Mouse (Mus musculus): ENCODE measurements at regions not wholly inside any gene's neighbourhood (a gene's known extent, or its start where the extent isn't known, plus 50 kb on each side); places are given as distances from the start of the nearest gene placed in this dataset.

- Histone ChIP-seq H3K4me3 (replicated peaks; ENCODE audit: low read depth, low read length) (no peak overlapping the region), H3K27me3 (ENCODE audit: control insufficient read depth, insufficient read depth, low read length) (no peaks in the 10 kb centered on the region), H3K9ac (replicated peaks; ENCODE audit: low read length) (no peak overlapping the region), H3K4me1 (ENCODE audit: control insufficient read depth, insufficient read depth, low read length) (no peaks in the 10 kb centered on the region), H3K27ac (replicated peaks; ENCODE audit: low read depth, low read length) (no peak overlapping the region), H3K36me3 (ENCODE audit: control insufficient read depth, insufficient read depth, low read length) (no peaks in the 10 kb centered on the region), H3K9me3 (ENCODE audit: control insufficient read depth, low read length) (no peaks in the 10 kb centered on the region), H3K4me2 (ENCODE audit: low read length) (no peak overlapping the region)
- ATAC-seq (ENCODE audit: low FRiP score, low TSS enrichment) (no peak), DNase-seq (no peak)
- 69% methylated on average over 2 of the region's 2 CpGs for WGBS
Measured at GRCm38 (mm10) chr12:98367583-98367982, 99.1 kb downstream of the Gpr65 start.

GRCm38 (mm10) chr12:98370771-98371170, 102.3 kb downstream of the Gpr65 start:
- H3K27me3 ChIP-seq (ENCODE audit: control insufficient read depth, insufficient read depth, low read length) = no peaks in the 10 kb centered on the region
- ATAC-seq (ENCODE audit: low FRiP score, low TSS enrichment) (no peak), DNase-seq (no peak)
- no peak overlapping the region for H3K9ac ChIP-seq (replicated peaks; ENCODE audit: low read length)
- WGBS = 80% methylated on average over 3 of the region's 3 CpGs
- H3K4me1 ChIP-seq (ENCODE audit: control insufficient read depth, insufficient read depth, low read length) = no peaks in the 10 kb centered on the region
- H3K9me3 ChIP-seq (ENCODE audit: control insufficient read depth, low read length) = no peaks in the 10 kb centered on the region
- H3K27ac ChIP-seq (replicated peaks; ENCODE audit: low read depth, low read length) = no peak overlapping the region
- H3K4me2 ChIP-seq (ENCODE audit: low read length) = no peak overlapping the region
- no peaks in the 10 kb centered on the region for H3K36me3 ChIP-seq (ENCODE audit: control insufficient read depth, insufficient read depth, low read length)
- H3K4me3 ChIP-seq (replicated peaks; ENCODE audit: low read depth, low read length) = no peak overlapping the region

- Histone ChIP-seq H3K9me3 (ENCODE audit: control insufficient read depth, low read length) (no peaks in the 10 kb centered on the region), H3K4me3 (replicated peaks; ENCODE audit: low read depth, low read length) (no peak overlapping the region), H3K4me2 (ENCODE audit: low read length) (no peak overlapping the region), H3K27ac (replicated peaks; ENCODE audit: low read depth, low read length) (no peak overlapping the region), H3K4me1 (ENCODE audit: control insufficient read depth, insufficient read depth, low read length) (no peaks in the 10 kb centered on the region), H3K27me3 (ENCODE audit: control insufficient read depth, insufficient read depth, low read length) (no peaks in the 10 kb centered on the region), H3K9ac (replicated peaks; ENCODE audit: low read length) (no peak overlapping the region), H3K36me3 (ENCODE audit: control insufficient read depth, insufficient read depth, low read length) (no peaks in the 10 kb centered on the region)
- DNase-seq (no peak), ATAC-seq (ENCODE audit: low FRiP score, low TSS enrichment) (no peak)
- WGBS = 92% methylated on average over 7 of the region's 7 CpGs
Measured at GRCm38 (mm10) chr12:98375214-98375910, 106.9 kb downstream of the Gpr65 start.

Data from midbrain, embryonic 14.5 days (tissue).